In the genomic region with DNA sequence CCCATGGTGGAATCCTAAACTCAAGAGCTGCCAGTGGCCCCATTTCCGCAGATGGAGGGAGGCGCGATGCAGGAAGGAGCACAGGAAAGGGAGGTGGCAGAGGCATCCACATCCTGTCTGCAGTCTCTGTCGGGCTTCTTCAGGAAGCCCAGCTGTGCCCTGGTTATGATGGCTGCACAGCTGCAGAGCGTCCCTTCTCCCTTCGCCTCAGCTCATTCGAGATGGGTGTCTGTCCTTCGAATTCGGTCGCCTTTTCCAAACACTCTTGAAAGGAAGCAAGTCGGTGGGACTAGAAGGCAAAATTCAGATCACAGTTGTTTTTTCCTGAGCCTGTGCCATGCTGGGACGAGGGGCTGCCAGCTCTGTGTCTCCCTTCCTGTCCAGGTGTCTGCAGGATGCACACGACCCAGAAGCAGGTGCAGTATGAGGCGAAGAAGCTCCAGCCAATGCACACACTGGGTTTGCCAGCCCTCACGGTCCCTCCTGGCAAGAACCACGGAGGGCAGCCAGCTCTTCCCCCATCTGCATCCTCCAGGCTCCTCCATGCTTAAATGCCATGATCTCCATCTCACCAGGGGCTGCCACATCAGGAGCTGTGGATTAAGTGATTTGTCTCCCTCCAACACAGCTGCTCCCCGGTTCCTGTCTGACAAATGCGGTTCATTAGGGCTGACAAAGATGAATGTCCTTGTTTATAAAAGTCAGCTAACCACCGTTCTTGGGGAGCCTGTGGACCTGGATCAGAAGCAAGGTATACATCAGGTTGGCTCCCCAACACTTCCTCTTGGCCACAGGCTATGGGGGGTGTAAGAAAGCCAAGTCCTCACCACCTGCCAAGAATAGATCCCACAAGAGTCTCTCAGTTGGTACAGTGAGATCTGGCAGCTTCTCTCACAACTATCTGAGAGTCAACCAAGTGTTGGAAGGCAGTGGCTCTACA, we compare ENCODE assay signal across 12 mouse cellular contexts.
A peak's percentile ranks its signal among the peaks of the same experiment; 100 is the strongest.
DNase-seq lines count a peak whose midpoint lies in the region; ATAC-seq and TF ChIP-seq lines count a peak whose summit lies in the region.
"Had no signal": no experiment of that assay in that cellular context is flagged by ENCODE, and none has a peak within 500 bp of the region (broad histone marks: within the 10 kb centered on the region; RNA-seq: fewer than 3 reads in every experiment).

No protein-coding gene starts in this region.

- no peak overlapping the region for H3K4me3 ChIP-seq in hindbrain, embryonic 13.5 days
- H3K4me3 ChIP-seq in neural tube, embryonic 13.5 days: no peak overlapping the region
- H3K4me3 ChIP-seq: layer of hippocampus, adult 2 months; limb, embryonic 12.5 days had no signal

- TF ChIP-seq POLR2A in brain, embryonic 14.5 days (IDR thresholded peaks at IDR 0.05; ENCODE audit: borderline replicate concordance, extremely low read depth, insufficient read depth, insufficient read length, poor library complexity, severe bottlenecking): no peak

- WGBS in hindbrain, embryonic 13.5 days: 61% methylated on average over 19 of the region's 19 CpGs
- WGBS in neural tube, embryonic 13.5 days: 67% methylated on average over 19 of the region's 19 CpGs

- peaks cover 24% of the 10 kb centered on the region for H3K4me1 ChIP-seq in hindbrain, embryonic 13.5 days (replicated peaks)
- 0 out of 2 replicates have a peak, but pooled peaks cover 16% of the 10 kb centered on the region for H3K4me1 ChIP-seq in neural tube, embryonic 13.5 days (replicated peaks)
- H3K4me1 ChIP-seq: limb, embryonic 12.5 days had no signal

- 0 out of 2 replicates have a peak, but pooled peaks cover 3% of the 10 kb centered on the region for H3K27me3 ChIP-seq in hindbrain, embryonic 13.5 days
- no peaks in the 10 kb centered on the region for H3K27me3 ChIP-seq in neural tube, embryonic 13.5 days
- H3K27me3 ChIP-seq: limb, embryonic 12.5 days had no signal

- no peak overlapping the region for H3K9ac ChIP-seq in hindbrain, embryonic 13.5 days
- no peak overlapping the region for H3K9ac ChIP-seq in neural tube, embryonic 13.5 days
- H3K9ac ChIP-seq: limb, embryonic 12.5 days had no signal

- DNase-seq in gastrocnemius, postnatal 25 days: peak; percentile 12
- DNase-seq in gastrocnemius, postnatal 4 days (ENCODE audit: low spot score in 2 of 2): no peak
- DNase-seq in brain, embryonic 14.5 days (ENCODE audit: low read depth): peak; percentile 37
- DNase-seq in right cerebral cortex, postnatal 36 days (ENCODE audit: low spot score in 2 of 2): no peak
- no peak for DNase-seq in B cell, adult 2 months
- no peak for DNase-seq in T-cell, adult 2 months (ENCODE audit: low spot score)
- DNase-seq: gastrocnemius, postnatal 36 days; heart, postnatal 4 days had no signal

- no peaks in the 10 kb centered on the region for H3K9me3 ChIP-seq in hindbrain, embryonic 13.5 days
- no peaks in the 10 kb centered on the region for H3K9me3 ChIP-seq in neural tube, embryonic 13.5 days
- H3K9me3 ChIP-seq: limb, embryonic 12.5 days had no signal

- peak overlapping the region; percentile 52; the same call in 1 of the 2 replicates for H3K27ac ChIP-seq in hindbrain, embryonic 13.5 days
- H3K27ac ChIP-seq in neural tube, embryonic 13.5 days (replicated peaks): peak overlapping the region; percentile 49
- H3K27ac ChIP-seq: layer of hippocampus, adult 2 months; limb, embryonic 12.5 days had no signal

- H3K36me3 ChIP-seq in hindbrain, embryonic 13.5 days: no peaks in the 10 kb centered on the region
- no peaks in the 10 kb centered on the region for H3K36me3 ChIP-seq in neural tube, embryonic 13.5 days
- H3K36me3 ChIP-seq: limb, embryonic 12.5 days had no signal

- no peak for TF ChIP-seq CTCF in brain, embryonic 14.5 days (IDR thresholded peaks at IDR 0.05; ENCODE audit: borderline replicate concordance, extremely low read depth, insufficient read depth, insufficient read length)

- ATAC-seq in hindbrain, embryonic 13.5 days (ENCODE audit: low FRiP score): 0 out of 2 replicates have a peak, but pooled peaks have one; percentile 13
- ATAC-seq in neural tube, embryonic 13.5 days (ENCODE audit: low read depth): no peak

- H3K4me2 ChIP-seq in hindbrain, embryonic 13.5 days: 0 out of 2 replicates have a peak overlapping the region, but pooled peaks have one; percentile 2
- no peak overlapping the region for H3K4me2 ChIP-seq in neural tube, embryonic 13.5 days
- H3K4me2 ChIP-seq: limb, embryonic 12.5 days had no signal

Comparison
In these comparisons a context has a peak if more than half of its experiments do, and no peak if none do; other contexts are left out.
1. DNase-seq: peak in gastrocnemius, postnatal 25 days (single experiment) and brain, embryonic 14.5 days (single experiment); none in gastrocnemius, postnatal 4 days (0 of 2), right cerebral cortex, postnatal 36 days (0 of 2), B cell, adult 2 months (0 of 2) and T-cell, adult 2 months (single experiment).